Mouse (Mus musculus) liver, adult 2 months (tissue): ENCODE data around the gene Gstk1. TPM values are rescaled to one million over a fixed set of nuclear protein-coding genes. Genes with fewer than 3 reads are reported as not detected.
A peak's percentile ranks its signal among the peaks of the same experiment; 100 is the strongest.

Experiments
- DNase-seq: peaks from one replicate; pipeline ENCODE4 v3.0.0-alpha.2; 2011; ENCODE audit warnings: low read depth, low spot score; ENCODE audit errors: extremely low read depth
- H3K27ac ChIP-seq: fragments of 200-500 bp; replicated peaks from 2 replicates; pipeline ENCODE4 v1.5.1; 2012; ENCODE audit warnings: low read depth, mild to moderate bottlenecking, control low read depth, inconsistent platforms, low read length; ENCODE audit not compliant: insufficient read depth
- H3K27me3 ChIP-seq: fragments of 200-500 bp; 2 replicates; pipeline ENCODE4 v1.6.1; 2012; ENCODE audit warnings: mild to moderate bottlenecking, moderate library complexity, low read length, inconsistent platforms; ENCODE audit not compliant: control insufficient read depth, insufficient read depth
- H3K36me3 ChIP-seq: fragments of 200-500 bp; 2 replicates; pipeline ENCODE4 v1.6.1; 2012; ENCODE audit warnings: low read length, inconsistent platforms; ENCODE audit not compliant: control insufficient read depth, insufficient read depth
- H3K4me1 ChIP-seq: fragments of 200-500 bp; 2 replicates; pipeline ENCODE4 v1.6.1; 2011; ENCODE audit warnings: low read length; ENCODE audit not compliant: control insufficient read depth, insufficient read depth
- H3K4me3 ChIP-seq: fragments of 200-500 bp; 2 replicates; pipeline ENCODE4 v1.5.1; 2011; ENCODE audit warnings: low read depth, mild to moderate bottlenecking, control low read depth, low read length, moderate library complexity; ENCODE audit not compliant: insufficient read depth
- H3K79me2 ChIP-seq: fragments of 200-500 bp; 2 replicates; pipeline ENCODE4 v1.6.1; 2012; ENCODE audit warnings: inconsistent platforms, mild to moderate bottlenecking, low read length, moderate library complexity; ENCODE audit not compliant: control insufficient read depth, insufficient read depth
- H3K9ac ChIP-seq: fragments of 200-500 bp; 2 replicates; pipeline ENCODE4 v1.6.1; 2012; ENCODE audit warnings: low read depth, mild to moderate bottlenecking, control low read depth, inconsistent platforms, low read length
- CTCF ChIP-seq: fragments of 200-500 bp; IDR thresholded peaks from 2 replicates; pipeline ENCODE4 v1.5.1; 2011; ENCODE audit warnings: low read depth, low read length, control low read depth
- POLR2A ChIP-seq: fragments of 200-500 bp; IDR thresholded peaks from 2 replicates; pipeline ENCODE4 v1.6.1; 2011; ENCODE audit warnings: low read length, control low read depth; ENCODE audit not compliant: insufficient read depth; ENCODE audit errors: extremely low read depth
- WGBS: fragments of 180-500 bp; shearing (Covaris S2); methylation state at CpG from one replicate; pipeline ENCODE4 v1.1.7; 2018; 5-methylcytosine and 5-hydroxymethylcytosine counted together
- polyA plus RNA-seq: library from polyadenylated mRNA; depleted of rRNA; stranded (reverse); fragments of >200 nt; gene quantifications from 2 replicates; pipeline ENCODE4 v1.2.3, GENCODE M21; 2012
- total RNA-seq: library from RNA; depleted of rRNA; stranded (reverse); fragments of >200 nt; gene quantifications from 2 replicates; pipeline ENCODE4 v1.2.3, GENCODE M21; 2014

The Gstk1 gene
- total and polyA plus RNA-seq, 2 experiments: 166 to 283 TPM

DNA sequence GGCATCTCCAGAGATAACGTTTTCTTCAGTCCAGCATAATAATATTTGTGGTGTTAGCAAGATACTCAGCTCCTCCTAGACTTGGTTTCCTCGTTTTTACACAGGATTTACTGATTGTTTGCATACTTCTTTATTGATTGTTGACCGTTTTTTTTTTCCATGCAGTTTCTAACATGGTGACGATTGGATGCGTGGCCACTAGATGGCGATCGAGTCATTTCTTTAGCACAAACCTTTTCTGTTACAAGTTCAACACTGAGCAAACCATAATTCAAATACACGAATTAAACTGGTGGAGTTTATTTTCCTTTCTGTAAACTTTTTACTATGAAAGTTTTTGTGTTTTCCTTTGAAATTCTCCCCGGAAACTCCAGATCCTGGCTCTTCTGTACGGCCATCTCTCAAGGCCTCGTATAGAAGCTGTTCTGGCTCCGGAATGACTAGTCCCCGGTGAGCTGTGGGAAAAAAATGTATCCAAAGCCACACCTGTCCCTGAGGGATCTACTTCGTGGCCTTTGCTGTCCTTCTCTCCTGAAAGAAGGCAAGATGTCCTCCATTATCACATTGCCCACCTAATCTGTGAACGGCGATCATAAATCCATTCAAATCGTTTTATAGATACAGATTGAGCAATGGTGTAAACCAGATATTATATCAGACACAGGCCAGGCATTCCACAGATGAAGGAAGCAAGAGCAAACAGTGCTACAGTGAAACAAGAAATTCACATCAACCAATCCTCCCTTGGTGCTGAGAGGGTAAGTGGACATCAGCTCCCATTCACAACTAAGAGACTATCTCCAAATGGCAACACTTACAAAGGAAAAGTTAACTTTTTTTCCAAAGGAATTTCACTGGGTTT, 18.3 kb upstream of the Gstk1 start:
- Histone ChIP-seq H3K9ac (no peak overlapping the region), H3K27ac (no peak overlapping the region), H3K36me3 (no peaks in the 10 kb centered on the region), H3K79me2 (no peaks in the 10 kb centered on the region), H3K4me1 (peaks cover 1% of the 10 kb centered on the region; the same call in 1 of the 2 replicates), H3K27me3 (no peaks in the 10 kb centered on the region), H3K4me3 (no peak overlapping the region)
- TF ChIP-seq POLR2A: no peak
- peak; percentile 42; the same call in 1 of the 2 replicates for TF ChIP-seq CTCF
- peak; percentile 66 for DNase-seq
- 34% methylated on average over 17 of the region's 17 CpGs for WGBS

DNA sequence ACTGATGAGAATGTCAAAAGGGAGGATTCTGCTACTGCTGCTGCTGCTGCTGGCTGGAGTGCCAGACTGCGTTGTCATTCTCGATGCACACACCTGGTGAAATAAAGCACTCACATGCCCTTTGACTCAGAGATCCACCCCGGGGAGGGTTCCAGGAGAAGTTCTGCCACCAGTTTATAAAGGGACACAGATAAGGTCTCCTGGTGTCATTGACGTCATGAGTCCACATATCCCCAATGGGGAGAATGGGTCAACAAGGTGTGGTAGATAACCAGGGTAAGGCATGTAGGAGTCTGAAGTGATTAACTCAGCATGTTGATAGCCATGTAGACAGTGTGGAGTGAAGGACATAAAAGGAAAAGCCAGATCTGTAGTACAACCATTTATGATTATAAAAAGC, 16.1 kb upstream of the Gstk1 start:
- peak; percentile 81 for DNase-seq
- Histone ChIP-seq H3K36me3 (no peaks in the 10 kb centered on the region), H3K27me3 (no peaks in the 10 kb centered on the region), H3K27ac (no peak overlapping the region), H3K4me3 (no peak overlapping the region), H3K79me2 (no peaks in the 10 kb centered on the region), H3K4me1 (peaks cover 1% of the 10 kb centered on the region; the same call in 1 of the 2 replicates), H3K9ac (no peak overlapping the region)
- WGBS: 45% methylated on average over 4 of the region's 4 CpGs
- no peak for TF ChIP-seq POLR2A
- no peak for TF ChIP-seq CTCF

GRCm38 (mm10) chr6:42231191-42231590, 14.5 kb upstream of the Gstk1 start:
- H3K27me3 ChIP-seq: no peaks in the 10 kb centered on the region
- TF ChIP-seq POLR2A (no peak), CTCF (no peak)
- H3K9ac ChIP-seq: no peak overlapping the region
- peaks cover 1% of the 10 kb centered on the region; the same call in 1 of the 2 replicates for H3K4me1 ChIP-seq
- H3K27ac ChIP-seq: no peak overlapping the region
- no peaks in the 10 kb centered on the region for H3K79me2 ChIP-seq
- no peak for DNase-seq
- WGBS: 92% methylated on average over 3 of the region's 3 CpGs
- H3K4me3 ChIP-seq: no peak overlapping the region
- H3K36me3 ChIP-seq: no peaks in the 10 kb centered on the region

DNA sequence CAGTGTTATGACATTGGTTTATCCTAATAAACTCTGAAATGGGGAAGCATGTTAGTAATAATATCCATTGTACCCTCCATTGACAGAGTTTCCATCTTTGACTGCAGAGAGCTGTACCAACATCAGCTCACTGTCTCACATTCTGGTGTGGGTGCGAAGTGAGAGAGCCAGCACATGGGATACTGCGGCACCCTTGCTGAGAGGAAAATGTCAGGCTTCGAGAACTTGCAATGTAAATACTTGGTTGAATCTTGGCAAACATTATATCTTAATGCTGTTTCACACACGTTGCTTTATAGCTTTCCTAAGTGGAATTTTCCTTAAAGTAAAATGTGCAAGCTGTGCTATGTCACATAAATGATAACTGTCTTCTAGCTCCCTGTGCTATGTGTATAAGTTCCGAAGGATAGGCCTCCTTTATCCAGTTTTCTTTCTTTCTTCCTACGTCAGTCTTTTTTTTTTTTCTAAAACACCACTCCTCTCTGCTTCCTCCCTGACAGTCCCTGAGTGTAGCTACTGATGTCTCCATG, 8.4 kb upstream of the Gstk1 start:
- no peak overlapping the region for H3K4me3 ChIP-seq
- H3K4me1 ChIP-seq: no peaks in the 10 kb centered on the region; the same call in 1 of the 2 replicates
- no peaks in the 10 kb centered on the region for H3K27me3 ChIP-seq
- TF ChIP-seq CTCF (no peak), POLR2A (no peak)
- WGBS: 77% methylated on average over 6 of the region's 6 CpGs
- H3K27ac ChIP-seq: no peak overlapping the region
- H3K36me3 ChIP-seq: no peaks in the 10 kb centered on the region
- H3K9ac ChIP-seq: no peak overlapping the region
- H3K79me2 ChIP-seq: no peaks in the 10 kb centered on the region
- DNase-seq: no peak

DNA sequence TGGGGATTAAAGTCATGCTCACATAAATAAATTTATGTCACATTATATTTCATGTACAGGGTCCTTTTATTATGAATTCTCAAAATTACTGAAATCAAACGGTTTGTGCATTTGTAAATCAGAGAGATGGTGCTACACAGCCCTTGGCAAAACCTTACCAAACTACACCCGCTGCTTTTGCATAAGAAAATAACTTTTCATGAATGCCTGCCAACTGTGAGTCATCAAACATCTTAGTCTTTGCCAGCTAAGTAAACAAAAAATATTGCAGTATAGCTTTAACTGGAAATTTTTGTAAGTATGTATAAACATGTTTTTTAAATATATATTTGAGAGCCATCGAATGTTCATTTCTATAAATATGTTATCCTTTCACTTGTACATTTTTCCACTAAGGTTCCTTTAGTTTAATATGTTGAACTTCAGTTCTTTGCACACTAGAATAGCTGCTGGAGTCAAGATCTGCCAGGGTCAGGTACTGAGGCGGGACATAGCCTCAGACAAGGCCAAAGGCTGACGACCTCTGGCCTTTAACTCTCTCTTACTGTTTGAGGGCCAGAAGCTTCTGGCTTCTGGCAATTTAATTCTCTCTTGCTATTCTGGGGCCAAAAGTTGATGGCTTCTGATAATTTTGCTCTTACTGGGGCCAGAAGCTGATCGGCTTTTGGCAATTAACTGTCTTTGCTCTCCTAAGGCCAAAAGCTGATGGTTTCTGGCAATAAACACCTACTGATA, 4.3 kb upstream of the Gstk1 start:
- Histone ChIP-seq H3K27me3 (no peaks in the 10 kb centered on the region), H3K4me1 (peaks cover 2% of the 10 kb centered on the region), H3K9ac (no peak overlapping the region), H3K4me3 (no peak overlapping the region), H3K79me2 (no peaks in the 10 kb centered on the region), H3K36me3 (no peaks in the 10 kb centered on the region), H3K27ac (no peak overlapping the region)
- DNase-seq: peak; percentile 95
- whole genome bisulfite sequencing: 13% methylated on average over 6 of the region's 6 CpGs
- TF ChIP-seq POLR2A (no peak), CTCF (no peak)
